Mouse (Mus musculus) limb, embryonic 15.5 days (tissue): Measurements from ENCODE around the gene Fam181a. TPM values are rescaled to one million over a fixed set of nuclear protein-coding genes. Genes with fewer than 3 reads are reported as not detected.

Experiments
- ATAC-seq: fragments of 200-750 bp; cut with Nextera tagmentation; 2 replicates; pipeline ENCODE4 v1.8.0; 2017; ENCODE audit warnings: low read depth, moderate TSS enrichment; ENCODE audit not compliant: insufficient number of reproducible peaks, low FRiP score, low TSS enrichment
- H3K27ac ChIP-seq: fragments of 300-500 bp; sonication (generic); 2 replicates; pipeline ENCODE4 v1.5.1; 2015; ENCODE audit warnings: moderate library complexity, mild to moderate bottlenecking, inconsistent platforms
- H3K27me3 ChIP-seq: fragments of 300-500 bp; sonication (generic); 2 replicates; pipeline ENCODE4 v1.6.1; 2015; ENCODE audit warnings: inconsistent platforms
- H3K36me3 ChIP-seq: fragments of 300-500 bp; sonication (generic); 2 replicates; pipeline ENCODE4 v1.6.1; 2015; ENCODE audit warnings: inconsistent platforms
- H3K4me1 ChIP-seq: fragments of 300-500 bp; sonication (generic); 2 replicates; pipeline ENCODE4 v1.6.1; 2015; ENCODE audit warnings: inconsistent platforms
- H3K4me2 ChIP-seq: fragments of 300-500 bp; sonication (generic); 2 replicates; pipeline ENCODE4 v1.6.1; 2015; ENCODE audit warnings: mild to moderate bottlenecking, inconsistent platforms
- H3K4me3 ChIP-seq: fragments of 300-500 bp; sonication (generic); 2 replicates; pipeline ENCODE4 v1.5.1; 2015; ENCODE audit warnings: mild to moderate bottlenecking, inconsistent platforms
- H3K9ac ChIP-seq: fragments of 300-500 bp; sonication (generic); 2 replicates; pipeline ENCODE4 v1.6.1; 2015; ENCODE audit warnings: inconsistent platforms
- H3K9me3 ChIP-seq: fragments of 300-500 bp; sonication (generic); 2 replicates; pipeline ENCODE4 v1.6.1; 2016; ENCODE audit warnings: inconsistent platforms
- WGBS: fragments of 180-500 bp; shearing (Covaris S2); methylation state at CpG from one replicate; pipeline ENCODE4 v1.1.7; 2015; 5-methylcytosine and 5-hydroxymethylcytosine counted together
- polyA plus RNA-seq: library from polyadenylated mRNA; unstranded; fragments of >200 nt; fragmentation: Nextera tagmentation; extraction: Ambion mirVana; gene quantifications from 2 replicates; pipeline ENCODE4 v1.2.1, GENCODE M21; 2015

Gene Fam181a
- polyA plus RNA-seq, 1 experiment from 2014 or later: not detected

GRCm38 (mm10) chr12:103360812-103361211 lies 50.0 kb downstream of the Fam181a start:
- Histone ChIP-seq H3K27me3 (no peaks in the 10 kb centered on the region), H3K9ac (no peak overlapping the region), H3K4me3 (no peak overlapping the region), H3K36me3 (no peaks in the 10 kb centered on the region), H3K9me3 (no peaks in the 10 kb centered on the region), H3K4me2 (no peak overlapping the region), H3K27ac (no peak overlapping the region), H3K4me1 (no peaks in the 10 kb centered on the region)
- 72% methylated on average over 8 of the region's 8 CpGs for WGBS
- no peak for ATAC-seq

- no peaks in the 10 kb centered on the region for H3K4me1 ChIP-seq
- H3K4me2 ChIP-seq: no peak overlapping the region
- H3K9me3 ChIP-seq: no peaks in the 10 kb centered on the region
- no peak overlapping the region for H3K9ac ChIP-seq
- H3K27ac ChIP-seq: no peak overlapping the region
- 82% methylated on average over 17 of the region's 17 CpGs for WGBS
- H3K4me3 ChIP-seq: no peak overlapping the region
- no peaks in the 10 kb centered on the region for H3K27me3 ChIP-seq
- no peaks in the 10 kb centered on the region for H3K36me3 ChIP-seq
- no peak for ATAC-seq
Observed at GRCm38 (mm10) chr12:103361539-103362307, 50.9 kb downstream of the Fam181a start.

GRCm38 (mm10) chr12:103362336-103362735 lies 51.6 kb downstream of the Fam181a start:
- no peaks in the 10 kb centered on the region for H3K36me3 ChIP-seq
- no peak overlapping the region for H3K27ac ChIP-seq
- no peak for ATAC-seq
- WGBS: 74% methylated on average over 3 of the region's 3 CpGs
- H3K27me3 ChIP-seq: no peaks in the 10 kb centered on the region
- no peaks in the 10 kb centered on the region for H3K4me1 ChIP-seq
- H3K9ac ChIP-seq: no peak overlapping the region
- no peak overlapping the region for H3K4me3 ChIP-seq
- no peak overlapping the region for H3K4me2 ChIP-seq
- no peaks in the 10 kb centered on the region for H3K9me3 ChIP-seq

Other genes starting within 250 kb of the Fam181a start
- gene Prima1, start 68.8 kb upstream of the Fam181a start, polyA plus RNA-seq: 0.22 and 0.40 TPM in 2 replicates
- gene Asb2, start 45.0 kb downstream of the Fam181a start, polyA plus RNA-seq: 5.9 and 18.6 TPM in 2 replicates
- 9.8 and 10.8 TPM in 2 replicates for gene Otub2, start 77.7 kb downstream of the Fam181a start, polyA plus RNA-seq
- gene 9330161L09Rik, start 96.8 kb downstream of the Fam181a start, polyA plus RNA-seq: 0.29 and 0.30 TPM in 2 replicates
- 91.4 and 94.7 TPM in 2 replicates for gene Ddx24, start 114.9 kb downstream of the Fam181a start, polyA plus RNA-seq
- gene Ifi27, start 123.2 kb downstream of the Fam181a start, polyA plus RNA-seq: 62.4 and 78.0 TPM in 2 replicates
- 11.1 and 14.3 TPM in 2 replicates for gene Ifi27l2a, start 132.7 kb downstream of the Fam181a start, polyA plus RNA-seq
- not detected in 2 replicates for gene Ifi27l2b, start 146.2 kb downstream of the Fam181a start, polyA plus RNA-seq
- gene Ppp4r4, start 221.3 kb downstream of the Fam181a start, polyA plus RNA-seq: 0.36 and 0.67 TPM in 2 replicates